Mouse (Mus musculus) thymus, adult 2 months (tissue): ENCODE measurements around the gene Uba7.

Experiments
- CTCF ChIP-seq: fragments of 200-500 bp; IDR thresholded peaks from 2 replicates; pipeline ENCODE4 v1.5.1; 2012; ENCODE audit warnings: mild to moderate bottlenecking, control low read depth, low read length, moderate library complexity, borderline replicate concordance; ENCODE audit not compliant: control insufficient read depth, poor library complexity, insufficient read depth; ENCODE audit errors: extremely low read depth
- POLR2A ChIP-seq: fragments of 200-500 bp; IDR thresholded peaks from 2 replicates; pipeline ENCODE4 v1.6.1; 2012; ENCODE audit warnings: mild to moderate bottlenecking, low read length, control low read depth, moderate library complexity; ENCODE audit not compliant: control insufficient read depth, poor library complexity, insufficient read depth; ENCODE audit errors: extremely low read depth

- TF ChIP-seq CTCF (no peak), POLR2A (no peak)
These were observed 43.1 kb upstream of the Uba7 start for GRCm38 (mm10) chr9:107932221-107932620.
